Mouse (Mus musculus): ENCODE results near the gene Lgi1. TPM values are rescaled to one million over a fixed set of nuclear protein-coding genes. Genes with fewer than 3 reads are reported as not detected.

Lgi1 gene
- polyA plus RNA-seq, 1 experiment, result 0.10 TPM

DNA sequence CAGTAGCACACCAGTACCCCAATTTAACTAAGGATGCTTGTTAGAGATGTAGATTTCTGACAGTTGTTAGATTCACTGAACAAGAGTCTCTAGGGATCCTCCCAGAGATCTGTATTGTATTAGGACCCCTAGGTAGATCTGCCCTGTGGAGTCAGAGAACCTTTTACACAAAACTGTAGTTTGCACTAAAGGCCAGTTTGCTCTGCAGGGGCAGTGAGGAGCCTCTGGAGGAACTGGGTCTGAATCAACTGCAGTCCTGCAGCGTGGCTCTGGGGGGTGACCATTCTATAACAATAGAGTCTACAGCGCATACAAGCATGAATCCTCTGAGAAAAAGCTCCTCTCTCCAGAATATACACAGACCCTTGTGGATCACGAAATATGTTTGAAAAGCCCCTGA is 68.5 kb downstream of the Lgi1 start:
- Histone ChIP-seq H3K27me3 (ENCODE audit: control insufficient read depth, insufficient read depth, low read length) (no peaks in the 10 kb centered on the region), H3K4me1 (ENCODE audit: control insufficient read depth, insufficient read depth, low read length) (no peaks in the 10 kb centered on the region), H3K27ac (ENCODE audit: control insufficient read depth, insufficient read depth, low read depth, low read length) (no peak overlapping the region), H3K36me3 (ENCODE audit: control insufficient read depth, insufficient read depth, low read length) (no peaks in the 10 kb centered on the region), H3K4me3 (ENCODE audit: control insufficient read depth, low read depth, low read length) (no peak overlapping the region)
- TF ChIP-seq CTCF (IDR thresholded peaks at IDR 0.05; ENCODE audit: control insufficient read depth, insufficient read depth, insufficient replicate concordance, low read depth, low read length) (no peak), POLR2A (IDR thresholded peaks at IDR 0.05; ENCODE audit: control insufficient read depth, low read depth, low read length) (no peak)

DNA sequence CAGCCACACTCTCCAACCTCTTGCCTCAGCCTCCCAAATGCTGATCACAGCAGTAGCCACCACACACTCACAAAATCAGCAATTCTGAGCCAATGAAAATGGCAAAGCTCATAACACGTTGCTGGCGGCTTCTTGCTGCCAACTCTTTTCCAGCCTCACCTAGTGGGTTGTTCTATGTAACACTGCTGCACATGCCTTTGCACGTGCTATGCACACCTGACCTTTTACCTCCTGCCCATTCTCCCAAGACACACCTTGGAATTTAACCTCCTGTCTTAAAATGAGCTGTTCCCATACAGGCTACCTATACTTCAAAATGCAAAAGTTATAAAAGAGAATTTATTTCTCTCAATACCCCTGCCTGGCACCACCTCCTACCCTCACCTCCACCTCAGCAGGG is 72.2 kb downstream of the Lgi1 start:
- no peaks in the 10 kb centered on the region for H3K36me3 ChIP-seq (ENCODE audit: control insufficient read depth, insufficient read depth, low read length)
- no peak overlapping the region for H3K27ac ChIP-seq (ENCODE audit: control insufficient read depth, insufficient read depth, low read depth, low read length)
- no peak overlapping the region for H3K4me3 ChIP-seq (ENCODE audit: control insufficient read depth, low read depth, low read length)
- no peaks in the 10 kb centered on the region for H3K27me3 ChIP-seq (ENCODE audit: control insufficient read depth, insufficient read depth, low read length)
- TF ChIP-seq POLR2A (IDR thresholded peaks at IDR 0.05; ENCODE audit: control insufficient read depth, low read depth, low read length) (no peak), CTCF (IDR thresholded peaks at IDR 0.05; ENCODE audit: control insufficient read depth, insufficient read depth, insufficient replicate concordance, low read depth, low read length) (no peak)
- H3K4me1 ChIP-seq (ENCODE audit: control insufficient read depth, insufficient read depth, low read length), result no peaks in the 10 kb centered on the region; the same call in 1 of the 2 replicates

DNA sequence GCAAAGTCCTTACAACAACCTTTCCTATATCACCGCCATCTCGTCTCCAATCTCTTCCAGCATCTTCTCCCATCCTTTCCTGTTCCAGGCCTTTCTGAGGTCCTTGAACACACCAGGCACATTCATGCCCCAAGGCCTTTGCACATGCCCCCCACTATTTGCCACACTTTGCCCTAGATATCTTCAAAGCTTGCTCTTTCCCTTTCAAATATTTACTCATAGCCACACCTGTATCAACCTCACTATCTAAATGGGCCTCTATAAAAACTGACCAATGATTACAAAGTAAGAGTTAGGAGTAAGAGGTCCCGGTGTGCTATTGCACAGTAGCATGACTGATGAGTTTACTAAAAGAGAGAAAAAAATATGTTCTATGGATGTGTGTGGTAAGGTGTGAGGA is 73.0 kb downstream of the Lgi1 start:
- no peak overlapping the region for H3K27ac ChIP-seq (ENCODE audit: control insufficient read depth, insufficient read depth, low read depth, low read length)
- H3K36me3 ChIP-seq (ENCODE audit: control insufficient read depth, insufficient read depth, low read length), result no peaks in the 10 kb centered on the region
- TF ChIP-seq POLR2A (IDR thresholded peaks at IDR 0.05; ENCODE audit: control insufficient read depth, low read depth, low read length), result no peak
- TF ChIP-seq CTCF (IDR thresholded peaks at IDR 0.05; ENCODE audit: control insufficient read depth, insufficient read depth, insufficient replicate concordance, low read depth, low read length), result no peak
- no peaks in the 10 kb centered on the region for H3K27me3 ChIP-seq (ENCODE audit: control insufficient read depth, insufficient read depth, low read length)
- no peak overlapping the region for H3K4me3 ChIP-seq (ENCODE audit: control insufficient read depth, low read depth, low read length)
- H3K4me1 ChIP-seq (ENCODE audit: control insufficient read depth, insufficient read depth, low read length), result no peaks in the 10 kb centered on the region; the same call in 1 of the 2 replicates

DNA sequence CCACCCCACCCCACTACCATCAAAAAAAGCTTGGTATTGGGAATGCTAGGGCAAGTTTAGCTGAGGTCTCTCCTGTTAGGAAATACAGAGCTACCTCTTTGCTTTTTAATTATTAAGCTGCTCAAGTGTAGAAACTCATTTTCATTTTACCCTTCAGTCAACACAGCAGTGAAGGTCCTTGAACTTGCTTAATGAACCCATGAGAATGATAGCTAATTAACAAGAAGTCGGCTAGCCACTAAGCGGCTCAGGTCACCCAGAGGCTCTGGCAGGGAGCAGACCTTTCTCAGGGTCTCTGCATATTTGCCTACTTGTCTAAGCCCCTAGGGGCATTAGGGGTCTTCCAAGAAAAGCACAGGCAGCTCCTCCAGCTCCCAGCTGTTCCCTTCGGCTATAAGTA is 75.4 kb downstream of the Lgi1 start:
- Histone ChIP-seq H3K36me3 (ENCODE audit: control insufficient read depth, insufficient read depth, low read length) (no peaks in the 10 kb centered on the region), H3K27ac (ENCODE audit: control insufficient read depth, insufficient read depth, low read depth, low read length) (no peak overlapping the region; the same call in 1 of the 2 replicates), H3K4me1 (ENCODE audit: control insufficient read depth, insufficient read depth, low read length) (no peaks in the 10 kb centered on the region; the same call in 1 of the 2 replicates), H3K27me3 (ENCODE audit: control insufficient read depth, insufficient read depth, low read length) (no peaks in the 10 kb centered on the region), H3K4me3 (ENCODE audit: control insufficient read depth, low read depth, low read length) (no peak overlapping the region)
- TF ChIP-seq CTCF (IDR thresholded peaks at IDR 0.05; ENCODE audit: control insufficient read depth, insufficient read depth, insufficient replicate concordance, low read depth, low read length) (no peak), POLR2A (IDR thresholded peaks at IDR 0.05; ENCODE audit: control insufficient read depth, low read depth, low read length) (no peak)

DNA sequence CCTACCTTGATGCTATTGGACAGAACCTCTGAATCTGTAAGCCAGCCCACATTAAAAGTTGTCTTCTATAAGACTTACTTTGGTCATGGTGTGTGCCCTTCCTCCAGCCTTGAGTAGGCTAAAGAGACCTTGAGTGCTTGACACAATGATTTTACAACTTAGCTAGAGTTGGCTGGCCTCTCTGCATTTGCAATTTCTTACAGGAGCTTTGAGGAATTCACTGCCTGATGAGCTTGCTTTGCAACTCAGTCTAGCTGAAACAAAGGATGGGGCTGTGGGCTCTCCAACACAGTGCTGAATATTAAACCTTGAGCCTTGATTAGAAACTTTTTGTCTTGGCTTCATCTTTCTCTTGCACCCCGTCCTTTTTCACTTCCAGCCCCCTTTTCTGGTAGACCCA is 78.9 kb downstream of the Lgi1 start:
- H3K36me3 ChIP-seq (ENCODE audit: control insufficient read depth, insufficient read depth, low read length), result no peaks in the 10 kb centered on the region
- no peak overlapping the region for H3K4me3 ChIP-seq (ENCODE audit: control insufficient read depth, low read depth, low read length)
- H3K27ac ChIP-seq (ENCODE audit: control insufficient read depth, insufficient read depth, low read depth, low read length), result no peak overlapping the region
- no peaks in the 10 kb centered on the region; the same call in 1 of the 2 replicates for H3K4me1 ChIP-seq (ENCODE audit: control insufficient read depth, insufficient read depth, low read length)
- TF ChIP-seq POLR2A (IDR thresholded peaks at IDR 0.05; ENCODE audit: control insufficient read depth, low read depth, low read length), result no peak
- no peak for TF ChIP-seq CTCF (IDR thresholded peaks at IDR 0.05; ENCODE audit: control insufficient read depth, insufficient read depth, insufficient replicate concordance, low read depth, low read length)
- no peaks in the 10 kb centered on the region for H3K27me3 ChIP-seq (ENCODE audit: control insufficient read depth, insufficient read depth, low read length)

DNA sequence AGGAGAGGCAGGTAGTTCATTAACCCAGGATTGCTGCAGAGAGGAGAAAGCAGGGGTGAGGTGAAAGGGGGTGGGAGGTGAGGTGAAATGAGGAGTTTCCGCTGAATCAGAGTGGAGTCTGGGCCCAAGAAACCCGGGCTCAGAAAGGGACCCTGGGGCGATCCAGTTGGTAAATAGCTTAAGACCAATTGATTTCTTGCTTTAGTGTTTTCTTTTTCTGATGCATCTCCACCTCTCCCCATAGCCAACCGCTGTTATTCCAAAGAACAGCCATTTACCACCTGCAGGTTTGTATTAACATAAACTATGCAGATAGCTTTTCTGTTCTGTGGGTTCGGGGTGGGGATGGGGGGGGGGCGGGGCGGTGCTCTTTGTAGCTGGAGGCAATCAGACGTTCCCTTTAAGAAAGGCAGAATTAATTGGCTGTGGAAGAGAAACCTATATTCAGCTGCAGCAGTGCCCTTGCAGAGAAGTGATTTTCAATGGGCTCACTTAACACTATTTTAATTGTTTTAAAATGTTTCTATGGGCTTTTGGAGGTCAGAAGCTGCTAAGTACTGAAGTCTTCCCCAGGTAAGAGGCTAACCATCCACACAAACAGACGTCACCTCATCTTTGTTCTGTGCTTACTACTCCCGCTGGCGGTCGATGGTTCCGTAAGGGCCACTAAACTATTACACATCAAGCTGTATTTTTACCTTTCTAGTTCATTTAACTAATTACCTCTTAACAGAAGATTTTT is 84.1 kb downstream of the Lgi1 start:
- H3K4me3 ChIP-seq (ENCODE audit: control insufficient read depth, low read depth, low read length), result no peak overlapping the region
- H3K27me3 ChIP-seq (ENCODE audit: control insufficient read depth, insufficient read depth, low read length), result no peaks in the 10 kb centered on the region
- no peaks in the 10 kb centered on the region for H3K4me1 ChIP-seq (ENCODE audit: control insufficient read depth, insufficient read depth, low read length)
- TF ChIP-seq POLR2A (IDR thresholded peaks at IDR 0.05; ENCODE audit: control insufficient read depth, low read depth, low read length) (no peak), CTCF (IDR thresholded peaks at IDR 0.05; ENCODE audit: control insufficient read depth, insufficient read depth, insufficient replicate concordance, low read depth, low read length) (no peak)
- no peak overlapping the region for H3K27ac ChIP-seq (ENCODE audit: control insufficient read depth, insufficient read depth, low read depth, low read length)
- no peaks in the 10 kb centered on the region for H3K36me3 ChIP-seq (ENCODE audit: control insufficient read depth, insufficient read depth, low read length)

DNA sequence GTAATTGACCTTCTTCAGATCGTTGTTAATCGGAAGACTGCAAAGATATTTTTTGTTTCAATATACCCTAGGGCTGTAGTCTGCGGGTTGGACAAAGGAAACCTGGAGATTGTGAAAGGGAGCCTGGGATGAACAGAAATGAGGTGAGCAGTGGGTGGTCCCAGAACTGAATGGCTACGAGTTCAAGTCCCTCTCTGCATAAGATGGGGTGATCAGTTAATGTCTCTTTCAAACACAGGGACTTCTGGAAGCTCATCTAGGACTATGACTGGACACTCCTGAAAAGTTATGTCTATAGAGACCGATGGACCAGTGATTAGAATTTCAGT is 84.6 kb downstream of the Lgi1 start:
- no peaks in the 10 kb centered on the region for H3K27me3 ChIP-seq (ENCODE audit: control insufficient read depth, insufficient read depth, low read length)
- no peak overlapping the region for H3K27ac ChIP-seq (ENCODE audit: control insufficient read depth, insufficient read depth, low read depth, low read length)
- TF ChIP-seq CTCF (IDR thresholded peaks at IDR 0.05; ENCODE audit: control insufficient read depth, insufficient read depth, insufficient replicate concordance, low read depth, low read length) (no peak), POLR2A (IDR thresholded peaks at IDR 0.05; ENCODE audit: control insufficient read depth, low read depth, low read length) (no peak)
- no peaks in the 10 kb centered on the region for H3K4me1 ChIP-seq (ENCODE audit: control insufficient read depth, insufficient read depth, low read length)
- no peaks in the 10 kb centered on the region for H3K36me3 ChIP-seq (ENCODE audit: control insufficient read depth, insufficient read depth, low read length)
- H3K4me3 ChIP-seq (ENCODE audit: control insufficient read depth, low read depth, low read length), result no peak overlapping the region

All from testis, adult 2 months (tissue).